Mouse (Mus musculus) stomach, postnatal 0 days (tissue): ENCODE data around the gene Prpf40b.

Source experiments
- CTCF ChIP-seq: IDR thresholded peaks from 2 replicates; pipeline ENCODE4 v1.5.1; 2016; ENCODE audit warnings: antibody characterized with exemption, low read depth, mild to moderate bottlenecking, moderate library complexity
- EP300 ChIP-seq: optimal IDR thresholded peaks from 2 replicates; pipeline ENCODE3; 2016; ENCODE audit warnings: antibody characterized with exemption

- no peak for TF ChIP-seq CTCF
- TF ChIP-seq EP300, result no peak
Observed at GRCm38 (mm10) chr15:99352306-99352705, 57.4 kb downstream of the Prpf40b start.
